Mouse (Mus musculus) E14TG2a.4 (cell line): Measurements from ENCODE around the gene Prkcg.

ENCODE experiments used
- CTCF ChIP-seq: conservative IDR thresholded peaks from 2 replicates; pipeline ENCODE4 v1.5.1; 2014; ENCODE audit warnings: low read length
- POU5F1 ChIP-seq: IDR thresholded peaks from 2 replicates; pipeline ENCODE4 v1.6.1; 2014; ENCODE audit warnings: low read length, borderline replicate concordance

DNA sequence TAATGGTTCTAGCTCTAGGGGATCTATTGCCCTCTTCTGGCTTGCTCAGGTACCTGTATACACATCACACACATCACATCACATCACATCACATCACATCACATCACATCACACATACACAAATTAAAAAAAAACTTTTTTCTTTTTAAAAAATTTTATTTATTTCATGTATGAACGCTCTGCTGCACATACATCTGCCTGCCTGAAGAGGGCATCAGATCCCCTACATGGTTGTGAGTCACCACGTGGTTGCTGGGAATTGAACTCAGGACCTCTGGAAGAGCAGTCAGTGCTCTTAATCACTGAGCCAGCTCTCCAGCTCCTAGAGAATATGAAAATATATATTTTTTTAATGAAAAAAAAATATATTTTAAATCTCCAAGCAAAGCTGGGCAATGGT is 49.8 kb upstream of the Prkcg start:
- TF ChIP-seq CTCF (peak; percentile 55), POU5F1 (no peak)
